26 mouse cellular contexts compared by ENCODE assay signal in the genomic region with DNA sequence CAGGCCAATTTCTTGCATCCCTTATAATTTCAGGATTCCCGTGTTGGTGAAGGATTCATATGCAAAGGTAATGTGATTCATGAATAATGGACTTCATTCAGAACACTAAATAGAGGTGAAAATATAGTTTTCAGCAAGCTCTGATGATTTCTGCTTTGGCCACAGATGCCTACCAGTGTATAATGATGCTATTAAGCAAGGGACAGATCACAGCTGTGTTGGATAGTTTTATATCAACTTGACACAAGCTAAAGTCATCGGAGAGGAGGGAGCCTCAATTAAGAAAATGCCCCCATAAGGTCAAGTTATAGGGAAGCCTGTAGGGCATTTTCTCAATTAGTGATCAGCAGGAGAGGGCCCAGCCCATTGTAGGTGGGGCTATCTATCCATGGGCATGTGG.
"Had no signal": no experiment of that assay in that cellular context is flagged by ENCODE, and none has a peak within 500 bp of the region (broad histone marks: within the 10 kb centered on the region; RNA-seq: fewer than 3 reads in every experiment).

No protein-coding gene starts in this region.

- H3K36me3 ChIP-seq: embryonic facial prominence, embryonic 10.5 days; embryonic facial prominence, embryonic 12.5 days; embryonic facial prominence, embryonic 13.5 days; embryonic facial prominence, embryonic 15.5 days; forebrain, embryonic 10.5 days; forebrain, embryonic 12.5 days; forebrain, embryonic 15.5 days had no signal

- H3K9ac ChIP-seq: embryonic facial prominence, embryonic 12.5 days; embryonic facial prominence, embryonic 13.5 days; embryonic facial prominence, embryonic 15.5 days; forebrain, embryonic 12.5 days; forebrain, embryonic 13.5 days; forebrain, embryonic 15.5 days; forebrain, postnatal 0 days had no signal

- H3K27me3 ChIP-seq: embryonic facial prominence, embryonic 12.5 days; embryonic facial prominence, embryonic 13.5 days; embryonic facial prominence, embryonic 15.5 days; forebrain, embryonic 12.5 days; forebrain, embryonic 13.5 days; forebrain, embryonic 15.5 days had no signal

- DNase-seq: cerebellum, adult 18-20 months; cerebellum, adult 2 months; cerebellum, adult 8-10 months; cerebellum, adult 9-10 months; cerebellum, adult 9-11 months; cerebellum, postnatal 10 days; cerebellum, postnatal 14 days; cerebellum, postnatal 25 days; cerebellum, postnatal 36 days; embryo, embryonic 11 days; forebrain, postnatal 0 days; gastrocnemius, adult 2 months; gastrocnemius, postnatal 10 days; gastrocnemius, postnatal 14 days; gastrocnemius, postnatal 25 days; gastrocnemius, postnatal 36 days; heart, adult 11 months had no signal

- H3K27ac ChIP-seq: embryonic facial prominence, embryonic 10.5 days; embryonic facial prominence, embryonic 12.5 days; embryonic facial prominence, embryonic 13.5 days; embryonic facial prominence, embryonic 15.5 days; forebrain, embryonic 10.5 days; forebrain, embryonic 12.5 days; forebrain, embryonic 13.5 days; forebrain, embryonic 15.5 days; gastrocnemius, adult 2 months had no signal

- H3K9me3 ChIP-seq: embryonic facial prominence, embryonic 10.5 days; embryonic facial prominence, embryonic 12.5 days; embryonic facial prominence, embryonic 13.5 days; embryonic facial prominence, embryonic 15.5 days; forebrain, embryonic 10.5 days; forebrain, embryonic 12.5 days; forebrain, embryonic 13.5 days; forebrain, embryonic 15.5 days had no signal

- H3K4me1 ChIP-seq: embryonic facial prominence, embryonic 10.5 days; embryonic facial prominence, embryonic 12.5 days; embryonic facial prominence, embryonic 13.5 days; embryonic facial prominence, embryonic 15.5 days; forebrain, embryonic 10.5 days; forebrain, embryonic 12.5 days; forebrain, embryonic 13.5 days; forebrain, embryonic 15.5 days had no signal

- H3K4me2 ChIP-seq: embryonic facial prominence, embryonic 12.5 days; embryonic facial prominence, embryonic 13.5 days; embryonic facial prominence, embryonic 15.5 days; forebrain, embryonic 12.5 days; forebrain, embryonic 13.5 days; forebrain, embryonic 15.5 days had no signal

- H3K4me3 ChIP-seq: embryonic facial prominence, embryonic 10.5 days; embryonic facial prominence, embryonic 12.5 days; embryonic facial prominence, embryonic 13.5 days; embryonic facial prominence, embryonic 15.5 days; erythroblast, embryonic 14.5 days; forebrain, embryonic 10.5 days; forebrain, embryonic 12.5 days; forebrain, embryonic 13.5 days; forebrain, embryonic 15.5 days; gastrocnemius, adult 2 months had no signal
